Mouse (Mus musculus) urinary bladder, adult 2 months (tissue): ENCODE measurements around the gene Tmem39a. TPM values are rescaled to one million over a fixed set of nuclear protein-coding genes. Genes with fewer than 3 reads are reported as not detected.
A peak's percentile ranks its signal among the peaks of the same experiment; 100 is the strongest.

Source experiments
- DNase-seq: peaks from one replicate; pipeline ENCODE4 v3.0.0; 2022; ENCODE audit warnings: low spot score
- polyA plus RNA-seq: library from polyadenylated mRNA; depleted of rRNA; stranded (reverse); fragments of >200 nt; gene quantifications from 2 replicates; pipeline ENCODE4 v1.2.3, GENCODE M21; 2012; rRNA removed

Tmem39a gene
- 72.3 and 91.6 TPM in 2 replicates for polyA plus RNA-seq

DNA sequence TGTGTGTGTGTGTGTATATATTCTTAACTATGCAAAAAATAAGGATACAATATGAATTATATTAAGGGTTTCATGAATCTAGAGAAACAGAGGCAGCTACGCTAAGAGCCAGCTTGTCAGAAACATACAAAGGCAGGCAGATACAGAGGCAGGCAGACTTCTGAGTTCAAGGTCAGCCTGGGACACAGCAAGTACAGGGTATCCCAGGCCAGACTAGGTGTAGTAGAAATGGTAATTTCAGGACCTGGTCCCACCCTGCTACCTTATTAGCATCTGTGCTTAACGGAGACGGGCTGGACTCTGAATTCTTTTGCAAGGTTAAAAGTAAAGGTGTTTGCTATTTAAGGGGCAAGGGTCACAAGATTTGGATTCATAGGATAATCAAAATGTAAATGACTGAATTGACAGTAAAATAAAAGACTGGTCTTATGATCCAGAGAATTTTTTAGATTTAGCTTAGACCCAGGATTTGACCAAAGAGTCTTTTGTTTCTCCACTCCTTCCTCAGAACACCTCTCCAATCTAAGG lies at the start of gene Tmem39a:
Gene Tmem39a (plus strand): TSS at position 478 of the 528 bp plus-strand sequence.
- DNase-seq = no peak

- DNase-seq = no peak
Observed at GRCm38 (mm10) chr16:38510846-38511245, 47.7 kb upstream of the Tmem39a start.

DNA sequence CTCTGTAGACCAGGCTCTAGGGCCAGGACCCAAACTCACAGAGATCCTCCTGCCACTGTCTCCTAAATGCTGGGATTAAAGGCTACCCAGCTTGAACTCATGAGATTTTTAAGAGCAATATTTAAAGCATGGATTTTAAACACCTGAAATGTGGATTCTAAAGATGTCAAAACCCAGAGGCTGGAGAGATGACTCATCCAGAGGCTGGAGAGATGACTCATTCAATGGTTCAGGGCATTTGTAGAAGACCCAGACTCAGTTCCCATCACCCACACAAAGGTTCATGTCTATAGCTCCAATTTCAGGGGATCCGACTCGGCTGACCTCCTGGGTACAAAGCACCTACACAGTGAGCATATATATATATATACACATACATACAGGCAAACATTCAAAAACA lies 39.4 kb upstream of the Tmem39a start:
- no peak for DNase-seq

- no peak for DNase-seq
Observed at GRCm38 (mm10) chr16:38521211-38521987, 37.1 kb upstream of the Tmem39a start.

DNA sequence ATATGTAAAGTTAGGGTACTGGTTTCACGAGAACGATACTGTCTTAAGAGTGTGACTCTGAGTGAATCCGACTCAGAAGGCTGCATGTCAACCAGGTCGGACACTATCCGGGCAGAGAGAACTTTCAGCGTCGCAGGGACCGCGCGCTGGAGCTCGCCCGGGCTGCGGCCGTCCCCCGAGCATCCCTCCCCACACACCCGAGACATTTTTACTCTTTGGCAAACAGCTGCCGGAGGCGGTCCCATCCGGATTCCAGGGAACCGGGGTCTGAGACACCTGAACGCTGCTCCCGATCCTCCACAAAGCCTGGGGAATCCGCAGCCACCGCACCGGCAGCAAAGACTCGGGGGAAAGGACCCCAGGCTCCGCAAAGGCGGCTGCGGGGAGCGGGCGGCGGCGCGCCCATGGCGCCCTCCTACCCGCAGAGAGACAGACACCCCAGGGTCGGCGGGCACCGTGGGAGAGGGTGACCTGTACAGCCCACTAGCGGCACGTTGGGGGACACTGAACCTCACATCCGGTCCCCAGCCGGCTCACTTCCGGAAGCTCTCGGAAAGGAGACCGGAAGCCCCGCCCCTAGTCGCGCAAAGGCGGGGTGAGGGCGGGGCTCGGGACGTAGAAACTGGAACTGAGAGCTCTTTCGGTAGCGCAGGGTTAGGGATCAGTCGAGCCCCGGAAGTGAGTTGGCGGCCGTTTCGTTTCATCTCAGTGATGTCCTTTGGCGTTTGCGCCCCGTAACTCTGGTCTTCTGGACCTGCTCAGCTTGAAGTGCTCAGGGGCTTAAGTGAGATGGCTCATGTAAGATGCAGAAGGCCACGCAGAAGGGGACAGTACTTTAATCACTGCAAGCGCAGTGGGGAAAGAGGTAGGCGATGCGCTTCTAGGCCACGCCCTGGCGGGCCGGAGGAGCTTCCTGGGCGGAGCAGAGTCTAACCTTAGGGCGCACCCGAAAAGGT lies 36.1 kb upstream of the Tmem39a start, which contains the start of gene Timmdc1:
Gene Timmdc1 (minus strand): TSS at position 535 of the 956 bp plus-strand sequence.
- DNase-seq = peak; percentile 90

DNA sequence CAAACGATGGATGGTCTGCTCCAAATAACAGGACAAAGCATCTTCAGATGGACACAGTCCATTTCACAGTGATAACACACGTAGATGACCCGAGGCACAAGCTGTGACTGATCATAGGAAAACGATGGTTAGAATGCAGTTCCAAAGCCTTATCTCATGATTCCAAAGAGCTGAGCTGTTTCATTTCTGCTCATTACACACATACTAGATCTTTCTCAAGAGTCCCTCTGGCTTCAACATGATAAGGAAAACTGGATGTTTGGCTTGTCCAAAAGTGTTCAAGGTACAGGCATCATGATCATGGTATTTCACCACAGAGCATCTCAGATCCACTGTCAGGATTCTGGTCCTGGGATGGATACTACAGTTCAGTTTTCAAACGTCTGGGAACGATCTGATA lies 32.2 kb upstream of the Tmem39a start:
- no peak for DNase-seq

DNA sequence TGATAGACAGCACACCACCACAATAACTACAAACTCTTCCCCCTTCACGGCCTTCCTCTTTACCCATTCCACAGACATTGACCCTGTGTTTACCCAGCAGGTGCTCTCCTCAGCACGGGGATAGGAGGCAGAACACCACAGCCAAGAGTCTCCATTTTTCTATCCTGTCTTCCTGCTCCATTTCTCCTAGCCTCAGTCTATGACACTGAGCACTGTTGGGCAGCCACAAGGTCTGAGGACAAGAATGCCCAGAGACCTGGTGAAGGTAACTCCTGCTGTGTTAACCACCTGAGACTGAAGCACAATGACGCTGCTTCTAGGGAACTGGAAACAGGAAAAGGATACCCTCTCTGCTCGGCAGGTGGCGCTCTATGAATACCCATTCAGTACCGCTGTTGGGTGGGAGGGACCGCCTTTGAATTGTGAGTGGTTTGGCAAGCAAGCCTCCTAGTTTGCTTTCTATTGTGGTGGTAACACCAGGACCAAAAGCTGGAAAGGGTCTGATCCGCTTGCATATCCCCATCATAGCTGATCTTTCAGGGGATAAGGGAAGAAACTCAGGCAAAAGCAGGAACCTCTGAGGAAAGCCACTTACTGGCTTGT lies 21.9 kb upstream of the Tmem39a start:
- peak; percentile 40 for DNase-seq

- DNase-seq = no peak
Observed at GRCm38 (mm10) chr16:38538716-38539380, 19.6 kb upstream of the Tmem39a start.

GRCm38 (mm10) chr16:38548000-38548399 lies 10.5 kb upstream of the Tmem39a start:
- no peak for DNase-seq

GRCm38 (mm10) chr16:38549479-38550396 lies 8.8 kb upstream of the Tmem39a start, which contains the start of gene Poglut1:
Gene Poglut1, minus strand, starts transcription at chr16:38550258.
- DNase-seq = peak; percentile 53

DNA sequence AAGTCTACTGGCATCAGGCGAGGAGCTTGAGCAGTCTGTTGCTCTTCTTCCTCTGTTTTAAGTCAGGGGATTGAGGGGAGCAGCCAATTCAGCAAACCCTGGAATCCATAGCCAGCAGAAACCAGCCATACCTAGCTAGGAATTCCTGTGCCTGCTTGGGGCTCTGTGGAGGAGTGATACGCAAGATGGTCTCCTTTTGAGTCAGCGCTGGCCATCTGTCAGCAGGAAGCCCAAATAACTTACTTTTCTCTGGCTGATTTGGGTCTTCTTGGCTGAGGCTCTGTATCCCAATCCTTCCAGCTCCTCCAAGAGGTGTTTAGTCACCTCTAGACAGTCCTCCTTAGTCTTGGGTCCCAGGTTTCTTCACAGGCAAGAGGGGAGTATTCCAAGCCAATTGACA lies 2.5 kb upstream of the Tmem39a start:
- DNase-seq = no peak

GRCm38 (mm10) chr16:38562131-38562967 lies 3.9 kb downstream of the Tmem39a start:
- peak; percentile 93 for DNase-seq

- DNase-seq = no peak
Observed at GRCm38 (mm10) chr16:38562968-38563327, 4.5 kb downstream of the Tmem39a start.

- no peak for DNase-seq
Observed at GRCm38 (mm10) chr16:38563516-38563915, 5.0 kb downstream of the Tmem39a start.

DNA sequence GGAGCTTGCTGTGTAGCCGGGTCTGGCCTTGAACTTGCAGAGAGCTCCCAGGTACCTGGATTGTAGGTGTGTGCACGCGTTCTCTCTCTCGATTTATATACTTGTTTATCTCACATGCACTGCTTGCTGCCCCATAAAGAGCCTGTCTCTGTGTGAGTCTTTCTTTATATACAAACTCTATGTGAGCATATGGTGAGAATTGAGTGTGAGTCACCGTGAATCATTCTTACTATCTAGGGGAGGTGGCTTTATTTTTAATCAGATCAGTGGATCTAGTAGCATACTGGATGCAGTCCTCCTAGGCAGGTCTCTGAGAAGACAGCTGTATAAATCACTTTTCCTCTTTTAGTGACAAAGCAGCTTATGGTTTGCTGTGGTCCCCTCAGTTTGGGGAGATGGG lies 9.7 kb downstream of the Tmem39a start:
- no peak for DNase-seq

- no peak for DNase-seq
Observed at GRCm38 (mm10) chr16:38571481-38571880, 13.0 kb downstream of the Tmem39a start.

GRCm38 (mm10) chr16:38584761-38585160 lies 26.3 kb downstream of the Tmem39a start:
- DNase-seq = no peak

GRCm38 (mm10) chr16:38585186-38585585 lies 26.7 kb downstream of the Tmem39a start:
- DNase-seq = no peak

DNA sequence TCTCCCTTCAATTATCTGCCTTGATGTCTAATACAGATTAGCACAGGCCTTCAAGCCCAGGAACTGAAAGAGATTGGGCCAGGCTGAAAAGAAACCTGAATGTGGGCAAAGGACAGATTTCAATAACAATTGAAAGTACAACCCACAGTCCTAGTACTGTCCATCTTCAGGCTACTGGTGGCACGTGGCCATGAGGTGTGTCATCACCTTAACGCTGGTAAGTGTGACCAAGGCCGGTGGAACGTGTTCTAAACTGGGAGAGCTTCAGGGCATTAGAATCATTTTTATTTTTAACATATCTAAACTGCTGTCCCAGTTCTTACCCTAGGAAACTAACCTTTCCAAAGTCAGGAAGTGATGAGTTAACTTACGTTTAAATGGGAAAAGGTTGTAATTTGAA lies 28.7 kb downstream of the Tmem39a start:
- no peak for DNase-seq
